Mouse (Mus musculus) erythroblast, embryonic 14.5 days (primary cell): ENCODE results near the gene Klhdc1.

Experiments
- GATA1 ChIP-seq: IDR thresholded peaks from 2 replicates; pipeline ENCODE4 v1.6.1; 2012; ENCODE audit warnings: low read length, inconsistent platforms, mixed read lengths
- TAL1 ChIP-seq: IDR thresholded peaks from 3 replicates; pipeline ENCODE4 v1.6.1; 2012; ENCODE audit warnings: low read length, inconsistent platforms, mixed read lengths

DNA sequence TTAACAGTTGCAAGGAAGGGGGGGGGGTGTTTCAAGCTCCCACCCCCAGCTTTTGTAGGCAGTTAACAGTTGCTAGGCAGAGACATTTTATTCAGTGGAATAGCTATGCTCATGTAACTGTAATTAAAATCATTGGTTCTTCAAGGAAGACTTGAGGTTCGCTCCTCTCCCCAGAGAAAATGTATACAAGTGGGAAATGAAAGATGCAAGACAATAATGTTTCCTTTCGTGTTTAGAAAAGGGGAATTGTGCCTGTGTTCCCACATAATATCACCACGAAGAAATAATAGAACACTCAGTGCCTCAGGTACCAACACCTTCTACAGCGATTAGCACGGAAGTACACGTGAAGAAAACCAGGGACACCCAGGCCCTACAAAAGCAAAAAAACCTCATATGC lies at the start of gene Klhdc1:
- TF ChIP-seq GATA1 (no peak), TAL1 (no peak)
